ENCODE assay signal across 7 mouse cellular contexts in the genomic region with DNA sequence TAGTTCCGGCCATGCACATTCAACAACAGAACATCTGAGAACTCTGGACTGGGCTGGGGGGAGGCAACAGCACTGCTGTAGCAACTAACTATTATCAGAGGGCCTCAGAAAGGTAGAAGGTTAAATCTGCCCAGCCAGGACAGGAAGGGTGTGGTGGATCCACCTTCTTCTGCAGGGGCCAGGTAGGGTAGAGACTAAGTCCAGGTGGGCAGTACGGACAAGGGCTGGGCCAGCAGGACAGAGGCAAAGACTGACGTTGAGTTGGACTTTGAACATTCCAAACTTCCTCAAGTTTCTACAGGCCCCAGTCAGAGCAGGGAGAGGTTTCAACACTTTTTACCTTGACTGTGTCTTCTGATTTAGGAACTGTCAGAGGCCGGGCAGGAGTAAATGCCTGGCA. TPM values are rescaled to one million over a fixed set of nuclear protein-coding genes. Genes with fewer than 3 reads are reported as not detected.
DNase-seq lines count a peak whose midpoint lies in the region; ATAC-seq and TF ChIP-seq lines count a peak whose summit lies in the region.

No protein-coding gene starts in this region.

- no peak for ATAC-seq in kidney, embryonic 14.5 days (ENCODE audit: low FRiP score, low TSS enrichment)
- no peak for ATAC-seq in neural tube, embryonic 14.5 days (ENCODE audit: low read depth)

- TF ChIP-seq POLR2A in embryonic fibroblast, embryonic 13.5 days (IDR thresholded peaks at IDR 0.05; ENCODE audit: low read depth, low read length): no peak

- WGBS in kidney, embryonic 14.5 days: 57% methylated on average over 4 of the region's 4 CpGs
- 77% methylated on average over 4 of the region's 4 CpGs for whole genome bisulfite sequencing in neural tube, embryonic 14.5 days

- no peaks in the 10 kb centered on the region for H3K9me3 ChIP-seq in kidney, embryonic 14.5 days (ENCODE audit: control insufficient read depth, low read length)
- no peaks in the 10 kb centered on the region for H3K9me3 ChIP-seq in neural tube, embryonic 14.5 days (ENCODE audit: control insufficient read depth, low read length)

- no peaks in the 10 kb centered on the region for H3K27me3 ChIP-seq in kidney, embryonic 14.5 days (ENCODE audit: control insufficient read depth, insufficient read depth, low read length)
- H3K27me3 ChIP-seq in neural tube, embryonic 14.5 days (ENCODE audit: control insufficient read depth, insufficient read depth, low read length): peaks cover 21% of the 10 kb centered on the region

- H3K4me1 ChIP-seq in embryonic fibroblast, embryonic 13.5 days (ENCODE audit: control insufficient read depth, insufficient read depth, low read length): no peaks in the 10 kb centered on the region; the same call in 1 of the 2 replicates
- H3K4me1 ChIP-seq in kidney, embryonic 14.5 days (ENCODE audit: control insufficient read depth, insufficient read depth, low read length): peaks cover 58% of the 10 kb centered on the region
- no peaks in the 10 kb centered on the region; the same call in 1 of the 2 replicates for H3K4me1 ChIP-seq in neural tube, embryonic 14.5 days (ENCODE audit: control insufficient read depth, insufficient read depth, low read length)

- peak overlapping the region; percentile 86 for H3K4me2 ChIP-seq in kidney, embryonic 14.5 days (replicated peaks; ENCODE audit: low read depth, low read length)
- peak overlapping the region; percentile 80 for H3K4me2 ChIP-seq in neural tube, embryonic 14.5 days (ENCODE audit: low read depth, low read length)

- peak; percentile 28 for DNase-seq in kidney, adult 18-20 months
- DNase-seq in kidney, adult 8-10 months: no peak
- DNase-seq in ovary, postnatal 14 days (ENCODE audit: low spot score): no peak
- no peak for DNase-seq in adrenal gland, adult (ENCODE audit: inconsistent age in 2 of 2, low spot score in 1 of 2)

- no peak overlapping the region for H3K9ac ChIP-seq in kidney, embryonic 14.5 days (ENCODE audit: low read depth, low read length)
- no peak overlapping the region for H3K9ac ChIP-seq in neural tube, embryonic 14.5 days (replicated peaks; ENCODE audit: low read depth, low read length)

- no peak for TF ChIP-seq CTCF in embryonic fibroblast, embryonic 13.5 days (IDR thresholded peaks at IDR 0.05; ENCODE audit: borderline replicate concordance, insufficient read depth, low read length)

- peak overlapping the region; percentile 71; the same call in 1 of the 2 replicates for H3K4me3 ChIP-seq in embryonic fibroblast, embryonic 13.5 days (ENCODE audit: insufficient read depth, low read length)
- H3K4me3 ChIP-seq in kidney, embryonic 14.5 days (ENCODE audit: low read length): peak overlapping the region; percentile 67; the same call in 1 of the 2 replicates
- H3K4me3 ChIP-seq in neural tube, embryonic 14.5 days (ENCODE audit: low read depth, low read length): peak overlapping the region; percentile 64; the same call in 1 of the 2 replicates

- no peaks in the 10 kb centered on the region for H3K36me3 ChIP-seq in kidney, embryonic 14.5 days (ENCODE audit: control insufficient read depth, insufficient read depth, low read length)
- H3K36me3 ChIP-seq in neural tube, embryonic 14.5 days (ENCODE audit: control insufficient read depth, insufficient read depth, low read length): no peaks in the 10 kb centered on the region

- H3K27ac ChIP-seq in embryonic fibroblast, embryonic 13.5 days (ENCODE audit: insufficient read depth, low read length): no peak overlapping the region
- no peak overlapping the region for H3K27ac ChIP-seq in kidney, embryonic 14.5 days (ENCODE audit: low read depth, low read length)
- no peak overlapping the region for H3K27ac ChIP-seq in neural tube, embryonic 14.5 days (ENCODE audit: low read depth, low read length)

RNA-seq across cellular contexts. Expression of a gene that starts 1.9 kb away (rescaled TPM):
- polyA plus RNA-seq in embryonic fibroblast, embryonic 13.5 days (2011; ENCODE audit: insufficient read length, low read depth, missing spikeins): 6.9 and 12.8 TPM in 2 replicates
- polyA plus RNA-seq in kidney, embryonic 14.5 days (2014; fragmentation: Nextera tagmentation; extraction: Ambion mirVana): 13.9 and 20.9 TPM in 2 replicates
- polyA plus RNA-seq in neural tube, embryonic 14.5 days (2014; fragmentation: Nextera tagmentation; extraction: Ambion mirVana): 13.8 and 13.9 TPM in 2 replicates

RNA-seq across cellular contexts. Expression of a gene that starts 33.5 kb away (rescaled TPM):
- polyA plus RNA-seq in embryonic fibroblast, embryonic 13.5 days (2011; ENCODE audit: insufficient read length, low read depth, missing spikeins): 8.6 and 10.0 TPM in 2 replicates
- polyA plus RNA-seq in kidney, embryonic 14.5 days (2014; fragmentation: Nextera tagmentation; extraction: Ambion mirVana): 30.0 and 46.5 TPM in 2 replicates
- polyA plus RNA-seq in neural tube, embryonic 14.5 days (2014; fragmentation: Nextera tagmentation; extraction: Ambion mirVana): 21.8 and 23.1 TPM in 2 replicates

RNA-seq across cellular contexts. Expression of a gene that starts 45.2 kb away (rescaled TPM):
- polyA plus RNA-seq in embryonic fibroblast, embryonic 13.5 days (2011; ENCODE audit: insufficient read length, low read depth, missing spikeins): 0.19 TPM in 1 of 2 replicates, not detected in the other
- 0.71 and 1.2 TPM in 2 replicates for polyA plus RNA-seq in kidney, embryonic 14.5 days (2014; fragmentation: Nextera tagmentation; extraction: Ambion mirVana)
- 0.23 TPM in 1 of 2 replicates, not detected in the other for polyA plus RNA-seq in neural tube, embryonic 14.5 days (2014; fragmentation: Nextera tagmentation; extraction: Ambion mirVana)
